Mouse (Mus musculus) embryonic facial prominence, embryonic 13.5 days (tissue): ENCODE measurements around the gene Cd300lb. TPM values are rescaled to one million over a fixed set of nuclear protein-coding genes. Genes with fewer than 3 reads are reported as not detected.

Experiments used
- ATAC-seq: fragments of 200-750 bp; cut with Nextera tagmentation; 2 replicates; pipeline ENCODE4 v1.8.0; 2017; ENCODE audit warnings: low read depth; ENCODE audit not compliant: insufficient number of reproducible peaks, insufficient read depth, low FRiP score, low TSS enrichment
- H3K27ac ChIP-seq: fragments of 300-500 bp; sonication (generic); 2 replicates; pipeline ENCODE4 v1.5.1; 2015; ENCODE audit warnings: moderate library complexity, mild to moderate bottlenecking, inconsistent platforms
- H3K27me3 ChIP-seq: fragments of 300-500 bp; sonication (generic); 2 replicates; pipeline ENCODE4 v1.6.1; 2015; ENCODE audit warnings: mild to moderate bottlenecking, inconsistent platforms
- H3K36me3 ChIP-seq: fragments of 300-500 bp; sonication (generic); 2 replicates; pipeline ENCODE4 v1.6.1; 2015; ENCODE audit warnings: mild to moderate bottlenecking, inconsistent platforms
- H3K4me1 ChIP-seq: fragments of 300-500 bp; sonication (generic); 2 replicates; pipeline ENCODE4 v1.6.1; 2015; ENCODE audit warnings: inconsistent platforms
- H3K4me2 ChIP-seq: fragments of 300-500 bp; sonication (generic); 2 replicates; pipeline ENCODE4 v1.6.1; 2015; ENCODE audit warnings: moderate library complexity, mild to moderate bottlenecking, inconsistent platforms
- H3K4me3 ChIP-seq: fragments of 300-500 bp; sonication (generic); 2 replicates; pipeline ENCODE4 v1.5.1; 2015; ENCODE audit warnings: mild to moderate bottlenecking, inconsistent platforms
- H3K9ac ChIP-seq: fragments of 300-500 bp; sonication (generic); 2 replicates; pipeline ENCODE4 v1.6.1; 2015; ENCODE audit warnings: mild to moderate bottlenecking, inconsistent platforms
- H3K9me3 ChIP-seq: fragments of 300-500 bp; sonication (generic); 2 replicates; pipeline ENCODE4 v1.6.1; 2016; ENCODE audit warnings: inconsistent platforms
- WGBS: fragments of 180-500 bp; shearing (Covaris S2); methylation state at CpG from one replicate; pipeline ENCODE4 v1.1.7; 2015; ENCODE audit warnings: mixed read lengths; 5-methylcytosine and 5-hydroxymethylcytosine counted together
- polyA plus RNA-seq: library from polyadenylated mRNA; unstranded; fragments of >200 nt; fragmentation: Nextera tagmentation; extraction: Ambion mirVana; gene quantifications from 2 replicates; pipeline ENCODE4 v1.2.1, GENCODE M21; 2015

Cd300lb gene
- polyA plus RNA-seq, 1 experiment from 2014 or later, result 0.15 TPM

DNA sequence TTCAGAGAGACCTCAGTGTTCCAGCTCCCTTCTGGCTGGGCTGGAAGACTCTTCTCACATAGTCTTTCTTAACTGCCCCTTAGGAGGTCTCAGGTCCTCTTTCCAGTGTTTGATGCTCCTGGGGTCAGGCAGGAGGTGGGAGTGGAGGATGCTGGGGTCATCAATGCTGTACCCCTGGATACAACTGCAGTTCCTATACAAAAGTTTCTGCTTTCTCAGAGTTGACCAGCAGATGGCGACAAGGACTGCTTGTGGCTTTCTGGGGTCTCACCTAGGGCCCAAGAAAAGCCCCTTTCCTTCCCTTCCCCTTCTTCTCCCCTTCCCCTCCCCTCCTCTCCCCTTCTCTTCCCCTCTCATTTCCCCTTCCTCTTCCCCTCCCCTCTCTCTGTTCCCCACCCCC, 53.6 kb downstream of the Cd300lb start:
- Histone ChIP-seq H3K27ac (no peak overlapping the region), H3K4me3 (no peak overlapping the region), H3K36me3 (no peaks in the 10 kb centered on the region), H3K9me3 (no peaks in the 10 kb centered on the region), H3K9ac (no peak overlapping the region), H3K27me3 (no peaks in the 10 kb centered on the region), H3K4me1 (peaks cover 13% of the 10 kb centered on the region), H3K4me2 (no peak overlapping the region)
- 0% methylated on average over 1 of the region's 1 CpGs for WGBS
- ATAC-seq, result no peak

DNA sequence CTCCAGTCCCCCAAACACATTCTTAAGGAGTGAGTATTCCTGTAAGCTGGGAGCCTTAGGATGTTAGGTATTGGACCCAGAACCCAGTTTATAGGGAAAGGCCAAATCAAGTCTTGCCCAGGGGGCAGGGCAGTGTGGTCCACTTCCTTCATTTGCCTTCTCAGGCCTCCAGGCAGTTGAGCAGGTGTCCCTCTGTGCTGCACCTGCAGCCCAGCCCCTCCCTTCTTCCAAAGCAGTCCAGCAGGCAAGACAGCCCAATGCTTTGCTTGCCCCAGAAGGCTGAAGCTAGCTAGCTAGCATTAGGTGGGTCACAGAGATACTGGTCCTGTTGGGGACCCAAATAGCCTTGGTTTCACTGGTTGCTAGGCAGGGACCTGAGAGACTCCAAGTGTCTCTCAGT, 54.0 kb downstream of the Cd300lb start:
- no peak overlapping the region for H3K27ac ChIP-seq
- no peak overlapping the region for H3K4me2 ChIP-seq
- ATAC-seq, result no peak
- no peak overlapping the region for H3K4me3 ChIP-seq
- H3K27me3 ChIP-seq, result no peaks in the 10 kb centered on the region
- no peak overlapping the region for H3K9ac ChIP-seq
- H3K9me3 ChIP-seq, result no peaks in the 10 kb centered on the region
- H3K36me3 ChIP-seq, result no peaks in the 10 kb centered on the region
- H3K4me1 ChIP-seq, result peaks cover 17% of the 10 kb centered on the region

DNA sequence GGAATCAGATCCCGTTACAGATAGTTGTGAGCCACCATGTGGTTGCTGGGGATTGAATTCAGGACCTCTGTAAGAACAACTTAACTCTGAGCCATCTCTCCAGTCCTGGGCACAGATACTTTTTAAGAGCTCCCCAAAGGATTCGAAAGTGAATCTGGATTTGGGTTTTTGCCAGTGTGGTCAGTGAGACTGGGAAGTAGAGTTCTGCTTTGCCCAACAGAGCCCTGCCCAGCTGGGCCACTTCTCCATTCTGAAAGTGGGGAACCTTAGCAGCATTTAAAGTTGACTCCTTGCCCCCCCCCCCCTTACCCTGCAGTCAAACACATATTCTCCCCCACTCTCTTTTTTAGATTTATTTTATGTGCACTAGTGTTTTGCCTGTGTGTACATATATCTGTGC, 54.5 kb downstream of the Cd300lb start:
- H3K4me3 ChIP-seq, result no peak overlapping the region
- H3K9me3 ChIP-seq, result no peaks in the 10 kb centered on the region
- H3K36me3 ChIP-seq, result no peaks in the 10 kb centered on the region
- ATAC-seq, result no peak
- WGBS, result 84% methylated on average over 2 of the region's 2 CpGs
- peaks cover 23% of the 10 kb centered on the region for H3K4me1 ChIP-seq
- no peak overlapping the region for H3K27ac ChIP-seq
- no peaks in the 10 kb centered on the region for H3K27me3 ChIP-seq
- H3K4me2 ChIP-seq, result no peak overlapping the region
- no peak overlapping the region for H3K9ac ChIP-seq

DNA sequence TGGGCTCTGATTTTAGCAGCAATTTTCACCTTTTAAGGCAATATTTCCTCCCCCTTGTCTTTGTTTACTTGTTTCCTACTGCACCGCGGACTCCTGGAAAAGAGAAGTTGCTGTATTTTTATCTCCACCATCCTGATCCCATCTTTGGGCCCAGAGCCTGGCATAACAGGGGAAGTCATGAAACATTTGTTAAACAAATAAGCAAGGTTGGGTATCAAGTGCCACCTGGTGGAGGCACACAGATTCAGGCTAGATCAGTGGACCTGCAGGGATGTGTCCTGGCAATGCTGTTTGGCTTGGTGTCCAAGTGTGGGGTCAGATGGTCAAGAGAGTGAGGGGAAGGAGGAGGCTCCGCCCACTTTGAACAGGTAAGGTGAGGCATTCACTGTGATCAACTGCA, 57.0 kb downstream of the Cd300lb start:
- Histone ChIP-seq H3K36me3 (no peaks in the 10 kb centered on the region), H3K4me2 (no peak overlapping the region), H3K27ac (no peak overlapping the region), H3K27me3 (no peaks in the 10 kb centered on the region), H3K9ac (no peak overlapping the region), H3K4me3 (no peak overlapping the region), H3K4me1 (peaks cover 46% of the 10 kb centered on the region), H3K9me3 (no peaks in the 10 kb centered on the region)
- WGBS, result 42% methylated on average over 3 of the region's 3 CpGs
- ATAC-seq, result no peak

DNA sequence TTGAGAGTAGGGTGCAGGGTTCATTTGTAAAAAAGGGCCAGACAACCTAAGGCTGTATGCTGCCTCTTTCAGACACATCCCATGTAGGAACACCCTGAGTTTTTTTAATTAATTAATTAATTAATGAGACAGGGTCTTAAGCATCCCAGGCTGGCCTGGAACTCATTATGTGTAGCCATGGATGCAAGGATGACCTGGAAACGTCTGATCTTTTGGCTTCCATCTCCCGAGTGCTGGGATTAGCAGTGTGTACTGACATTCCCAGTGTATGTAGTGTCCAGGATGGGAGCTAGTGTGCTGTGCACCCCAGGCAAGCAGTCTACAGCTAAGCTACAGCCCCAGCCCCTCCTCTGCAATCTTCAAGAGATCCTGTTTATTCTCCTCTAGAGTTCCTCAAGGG, 57.6 kb downstream of the Cd300lb start:
- no peak overlapping the region for H3K9ac ChIP-seq
- no peak overlapping the region for H3K4me3 ChIP-seq
- H3K27ac ChIP-seq, result no peak overlapping the region
- 10% methylated on average over 2 of the region's 2 CpGs for WGBS
- H3K4me2 ChIP-seq, result no peak overlapping the region
- ATAC-seq, result no peak
- H3K27me3 ChIP-seq, result no peaks in the 10 kb centered on the region
- H3K36me3 ChIP-seq, result peaks cover 4% of the 10 kb centered on the region
- H3K9me3 ChIP-seq, result no peaks in the 10 kb centered on the region
- peaks cover 46% of the 10 kb centered on the region for H3K4me1 ChIP-seq

DNA sequence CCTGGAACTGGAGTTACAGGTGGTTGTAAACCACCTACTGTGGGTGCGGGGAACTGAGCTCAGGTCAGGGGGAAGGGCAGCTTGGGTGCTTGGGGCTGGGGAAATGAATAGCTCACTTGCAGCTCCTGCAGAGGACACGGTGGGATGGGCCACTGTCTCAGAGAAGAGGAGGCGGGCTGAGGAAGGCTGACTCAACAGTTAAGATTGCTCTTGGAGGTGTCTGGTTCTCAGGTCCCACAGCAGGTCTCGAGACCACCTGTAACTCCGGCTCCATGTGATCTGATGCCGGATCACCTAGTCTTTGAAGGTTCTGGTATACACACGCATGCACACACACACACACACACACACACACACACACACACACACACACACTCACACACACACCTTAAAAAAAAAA, 58.0 kb downstream of the Cd300lb start:
- WGBS, result 38% methylated on average over 7 of the region's 7 CpGs
- H3K27ac ChIP-seq, result no peak overlapping the region
- no peaks in the 10 kb centered on the region for H3K27me3 ChIP-seq
- no peak for ATAC-seq
- no peak overlapping the region for H3K4me2 ChIP-seq
- peaks cover 46% of the 10 kb centered on the region for H3K4me1 ChIP-seq
- H3K9ac ChIP-seq, result no peak overlapping the region
- no peaks in the 10 kb centered on the region for H3K9me3 ChIP-seq
- no peak overlapping the region for H3K4me3 ChIP-seq
- H3K36me3 ChIP-seq, result peaks cover 9% of the 10 kb centered on the region

DNA sequence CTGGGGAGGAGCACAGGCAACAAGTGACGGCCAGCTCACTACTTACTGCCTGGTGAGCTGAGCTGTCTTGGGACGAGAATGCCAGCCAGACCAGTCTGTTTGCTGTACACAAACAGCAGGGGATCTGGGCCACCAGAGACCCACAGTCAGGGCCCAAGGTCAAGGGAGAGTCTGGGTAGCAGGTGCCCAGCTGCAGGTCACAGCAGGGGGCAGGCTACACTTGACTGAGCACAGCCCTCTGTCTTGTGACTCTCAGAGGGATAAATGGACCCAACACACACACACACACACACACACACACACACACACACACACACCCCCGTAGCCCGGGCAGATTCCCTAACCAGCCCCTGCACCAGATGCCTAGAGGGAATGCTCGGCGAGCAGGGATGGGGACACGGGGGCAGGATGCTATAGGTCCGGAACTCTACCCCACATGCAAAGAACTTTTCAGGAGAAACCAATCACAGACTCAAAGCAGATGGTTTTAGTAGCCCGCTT, 58.8 kb downstream of the Cd300lb start:
- no peak overlapping the region for H3K4me3 ChIP-seq
- H3K27ac ChIP-seq, result 0 out of 2 replicates have a peak overlapping the region, but pooled peaks have one; percentile 7
- peak overlapping the region; percentile 32; the same call in 1 of the 2 replicates for H3K9ac ChIP-seq
- H3K4me2 ChIP-seq, result peak overlapping the region; percentile 37; the same call in 1 of the 2 replicates
- H3K36me3 ChIP-seq, result peaks cover 17% of the 10 kb centered on the region
- no peak for ATAC-seq
- no peaks in the 10 kb centered on the region for H3K9me3 ChIP-seq
- peaks cover 46% of the 10 kb centered on the region for H3K4me1 ChIP-seq
- 3% methylated on average over 9 of the region's 9 CpGs for WGBS
- H3K27me3 ChIP-seq, result no peaks in the 10 kb centered on the region

DNA sequence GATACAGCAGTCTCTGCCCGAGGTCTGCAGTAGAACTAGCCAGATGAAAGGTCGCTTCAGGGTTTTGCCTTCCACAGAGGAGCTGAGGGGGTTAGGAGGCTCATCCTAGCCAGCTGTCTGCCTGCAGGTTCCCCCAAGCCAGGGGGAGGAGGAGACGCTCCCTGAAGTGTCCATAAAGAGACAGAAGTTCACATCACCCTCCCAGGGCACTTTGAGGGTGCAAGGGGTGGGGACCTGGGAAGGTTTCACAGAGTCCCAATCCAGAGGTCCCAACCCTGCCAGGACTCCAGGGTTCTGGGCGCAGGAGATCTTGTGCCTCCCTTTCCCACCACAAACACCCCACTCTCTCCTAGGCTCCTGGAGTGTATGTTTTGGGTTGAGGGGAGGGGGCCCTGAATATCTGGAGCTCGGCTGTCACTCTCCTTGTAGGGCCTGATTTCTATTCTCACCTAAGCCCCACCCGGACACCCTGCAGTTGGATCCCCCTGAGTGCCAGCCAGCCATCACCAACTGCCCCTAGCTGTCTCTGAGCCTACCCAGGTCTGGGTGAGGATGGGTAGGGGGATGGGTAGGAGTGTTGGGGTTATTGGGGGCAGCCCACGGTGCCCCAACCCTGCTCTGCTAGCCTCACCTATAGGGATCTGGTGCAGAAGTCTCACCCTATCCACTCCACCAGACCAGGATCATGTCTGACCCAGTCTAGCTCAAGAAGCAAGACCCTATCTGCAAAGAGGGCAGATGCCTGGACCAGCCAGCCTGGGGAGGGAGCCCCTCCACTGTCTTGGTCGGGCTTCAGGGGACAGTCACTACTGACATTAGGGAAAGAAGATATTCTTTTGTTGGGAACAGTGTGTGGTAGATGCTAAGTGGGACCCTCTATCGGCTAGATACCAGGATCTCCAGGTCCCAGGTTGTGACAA, 59.7 kb downstream of the Cd300lb start:
- no peak overlapping the region for H3K9ac ChIP-seq
- H3K27ac ChIP-seq, result no peak overlapping the region
- 50% methylated on average over 9 of the region's 9 CpGs for WGBS
- H3K36me3 ChIP-seq, result peaks cover 24% of the 10 kb centered on the region
- no peak overlapping the region for H3K4me3 ChIP-seq
- ATAC-seq, result no peak
- H3K27me3 ChIP-seq, result no peaks in the 10 kb centered on the region
- H3K4me1 ChIP-seq, result peaks cover 46% of the 10 kb centered on the region
- no peak overlapping the region for H3K4me2 ChIP-seq
- H3K9me3 ChIP-seq, result no peaks in the 10 kb centered on the region

DNA sequence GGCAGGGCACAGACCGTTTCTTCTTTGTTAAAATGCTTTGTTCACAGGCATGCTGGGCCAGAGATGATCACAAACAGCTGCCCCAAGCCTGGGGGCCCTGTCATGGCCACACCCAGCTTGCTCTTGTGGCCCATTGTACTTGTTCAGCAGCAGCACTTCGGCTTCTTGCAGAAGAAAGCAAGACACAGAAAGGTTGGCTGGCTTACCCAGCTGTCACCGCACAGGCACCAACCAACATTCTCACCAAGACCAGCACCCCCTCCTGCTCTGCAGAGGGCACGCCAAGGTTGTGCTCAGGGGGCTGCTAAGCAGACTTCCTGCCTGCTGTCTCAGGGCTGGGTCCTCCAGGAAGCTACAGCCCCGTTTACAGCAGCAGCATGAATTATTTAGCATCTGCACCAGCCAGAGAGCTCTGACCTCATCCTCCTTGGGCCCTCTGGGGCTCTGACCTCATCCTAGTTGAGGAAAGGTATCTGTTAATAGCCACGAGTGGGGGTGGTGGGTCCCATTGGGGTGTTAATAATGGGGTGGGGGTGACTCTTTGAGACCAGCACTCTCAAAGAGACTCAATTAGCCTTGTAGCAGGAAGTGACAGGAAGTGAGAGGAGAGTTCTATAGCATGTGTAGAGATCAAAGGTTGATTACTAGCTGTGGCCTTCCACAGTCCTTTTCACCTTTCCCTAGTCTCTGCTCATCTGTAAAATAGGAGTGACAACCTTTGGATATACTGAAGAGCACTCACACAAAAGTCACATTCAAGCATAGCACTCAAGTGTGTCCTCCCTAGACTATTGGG, 61.0 kb downstream of the Cd300lb start:
- Histone ChIP-seq H3K27ac (peak overlapping the region; percentile 69), H3K9me3 (no peaks in the 10 kb centered on the region), H3K4me3 (no peak overlapping the region), H3K27me3 (no peaks in the 10 kb centered on the region), H3K9ac (no peak overlapping the region), H3K4me2 (no peak overlapping the region), H3K4me1 (peaks cover 46% of the 10 kb centered on the region), H3K36me3 (peaks cover 36% of the 10 kb centered on the region)
- ATAC-seq, result no peak
- WGBS, result 17% methylated on average over 6 of the region's 6 CpGs
